Mouse (Mus musculus) lung, adult 2 months (tissue): Measurements from ENCODE around the gene Gpr137.

Experiments
- CTCF ChIP-seq: fragments of 200-500 bp; IDR thresholded peaks from 2 replicates; pipeline ENCODE4 v1.5.1; 2011; ENCODE audit warnings: mild to moderate bottlenecking, low read length, control low read depth; ENCODE audit not compliant: insufficient read depth
- POLR2A ChIP-seq: fragments of 200-500 bp; IDR thresholded peaks from 2 replicates; pipeline ENCODE4 v1.6.1; 2011; ENCODE audit warnings: low read depth, mild to moderate bottlenecking, control low read depth, low read length, borderline replicate concordance; ENCODE audit errors: extremely low read depth

- TF ChIP-seq POLR2A, result no peak
- TF ChIP-seq CTCF, result no peak
Observed at GRCm38 (mm10) chr19:6905498-6906159, 36.7 kb downstream of the Gpr137 start.
